Mouse (Mus musculus) thymus, adult 2 months (tissue): Measurements from ENCODE around the gene Cd79a.

ENCODE experiments used
- CTCF ChIP-seq: fragments of 200-500 bp; IDR thresholded peaks from 2 replicates; pipeline ENCODE4 v1.5.1; 2012; ENCODE audit warnings: mild to moderate bottlenecking, control low read depth, low read length, moderate library complexity, borderline replicate concordance; ENCODE audit not compliant: control insufficient read depth, poor library complexity, insufficient read depth; ENCODE audit errors: extremely low read depth
- POLR2A ChIP-seq: fragments of 200-500 bp; IDR thresholded peaks from 2 replicates; pipeline ENCODE4 v1.6.1; 2012; ENCODE audit warnings: mild to moderate bottlenecking, low read length, control low read depth, moderate library complexity; ENCODE audit not compliant: control insufficient read depth, poor library complexity, insufficient read depth; ENCODE audit errors: extremely low read depth

DNA sequence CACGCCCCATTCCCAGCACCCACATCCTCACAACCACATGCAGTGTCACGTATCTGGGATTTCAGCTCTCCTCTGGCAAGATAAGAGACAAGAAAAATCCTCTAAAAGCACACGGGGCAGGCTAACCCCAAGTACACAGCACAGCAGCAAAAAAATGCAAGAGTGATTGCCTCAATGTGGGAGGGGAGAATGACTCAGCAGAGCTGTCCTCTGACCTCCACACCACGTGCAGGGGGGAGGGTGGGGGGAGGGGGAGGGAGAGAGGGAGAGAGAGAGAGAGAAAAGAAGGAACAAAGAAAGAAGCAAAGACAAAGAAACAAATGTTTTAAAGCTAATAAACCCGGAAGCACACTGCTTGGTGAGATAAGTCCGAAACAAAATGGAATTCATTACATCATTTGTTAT, 46.3 kb upstream of the Cd79a start:
- TF ChIP-seq POLR2A (no peak), CTCF (no peak)
